Mouse (Mus musculus) cerebellum, adult 8-10 months (tissue): ENCODE data around the gene Eda2r.

Experiments
- DNase-seq: peaks from one replicate; pipeline ENCODE4 v3.0.0; 2022

Eda2r gene

GRCm38 (mm10) chrX:97377065-97377421, at the start of gene Eda2r:
Gene Eda2r (minus strand): TSS chrX:97377216.
- no peak for DNase-seq

GRCm38 (mm10) chrX:97397872-97398271, 20.9 kb upstream of the Eda2r start:
- DNase-seq, result no peak

GRCm38 (mm10) chrX:97378076-97378475, 1.1 kb upstream of the Eda2r start:
- DNase-seq, result no peak

DNA sequence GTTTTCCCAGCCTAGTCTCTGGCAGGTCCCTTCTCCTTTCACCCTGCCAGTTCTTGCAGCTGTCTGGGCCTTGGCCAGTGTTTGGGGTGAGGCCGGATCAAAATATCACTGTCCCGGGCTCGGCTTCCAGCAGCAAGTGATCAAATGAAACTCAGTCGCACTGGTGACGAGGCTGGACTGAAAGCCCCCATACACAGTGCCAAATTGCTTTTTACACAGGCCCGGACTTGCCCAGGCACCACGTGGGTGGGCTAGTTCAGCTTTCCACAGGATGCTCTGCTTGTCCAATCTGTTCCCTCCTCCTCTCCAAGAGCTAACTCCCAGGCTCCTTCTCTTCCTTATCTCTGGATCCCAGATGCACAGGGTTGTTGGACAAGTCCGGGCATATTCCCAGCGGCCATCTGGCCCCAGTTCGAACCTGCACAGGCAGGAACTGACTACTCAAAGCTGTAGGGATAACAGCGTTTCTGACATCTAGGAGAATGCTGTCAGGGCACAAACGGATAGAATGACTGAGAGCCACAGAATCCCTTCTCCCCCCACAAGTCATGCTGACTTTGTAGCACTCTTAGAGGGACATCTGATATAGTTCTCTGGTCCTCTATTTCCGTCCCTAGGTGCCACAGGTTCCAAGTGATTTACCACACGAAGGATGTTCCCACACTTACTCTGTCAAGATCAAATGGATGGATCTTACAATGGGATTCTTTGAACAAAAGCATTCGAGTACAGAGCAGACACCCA, 523 bp downstream of the Eda2r start:
- no peak for DNase-seq

DNA sequence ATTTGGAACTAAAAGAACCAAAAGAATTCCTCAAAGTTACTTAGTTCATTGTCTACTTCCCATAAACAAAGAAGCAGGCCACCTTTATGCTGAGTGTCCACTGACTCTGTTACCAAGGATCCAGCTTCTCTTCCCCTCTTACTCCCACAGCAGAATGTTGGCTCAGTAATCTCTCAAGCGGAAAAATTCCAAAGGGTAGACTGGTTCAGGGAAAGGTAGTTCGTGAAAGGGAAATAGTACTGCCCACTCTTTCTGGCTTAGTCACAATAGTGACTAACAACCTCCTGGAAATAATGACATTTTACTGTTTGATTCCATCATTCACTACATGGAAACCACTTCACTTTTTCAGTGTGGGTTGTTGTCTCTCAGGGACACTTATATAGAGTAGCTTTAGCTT, 4.2 kb downstream of the Eda2r start:
- no peak for DNase-seq

GRCm38 (mm10) chrX:97369206-97369605, 7.8 kb downstream of the Eda2r start:
- no peak for DNase-seq

GRCm38 (mm10) chrX:97368741-97369140, 8.3 kb downstream of the Eda2r start:
- DNase-seq, result no peak

GRCm38 (mm10) chrX:97360919-97361318, 16.1 kb downstream of the Eda2r start:
- DNase-seq, result no peak

DNA sequence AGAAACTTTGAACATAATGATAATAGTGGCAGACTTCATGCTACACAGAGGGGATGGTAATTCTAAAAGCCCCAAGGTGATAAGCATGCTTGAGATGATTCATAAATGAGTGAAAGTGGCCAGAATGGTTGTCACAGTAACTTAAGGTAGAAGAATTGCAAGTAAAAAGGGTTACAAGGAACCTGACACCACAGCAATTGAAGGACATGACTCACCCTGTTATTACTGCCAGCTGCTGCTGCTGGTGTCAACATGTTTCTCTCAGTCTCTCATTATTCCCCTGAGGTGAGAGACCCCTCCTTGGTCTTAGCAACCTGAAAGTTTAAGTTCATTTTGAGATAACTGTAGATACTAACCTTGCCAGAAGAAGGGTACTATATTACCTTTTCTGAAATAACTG, 49.1 kb downstream of the Eda2r start:
- DNase-seq, result no peak
